Mouse (Mus musculus): Measurements from ENCODE around the gene Zc3h15. TPM values are rescaled to one million over a fixed set of nuclear protein-coding genes. Genes with fewer than 3 reads are reported as not detected.

Zc3h15 gene
- 115 and 125 TPM in 2 replicates for polyA plus RNA-seq (2014; fragmentation: Nextera tagmentation; extraction: Ambion mirVana)

GRCm38 (mm10) chr2:83644276-83645252 is at the start of gene Zc3h15:
Gene Zc3h15, plus strand, starts transcription at chr2:83644435.
- TF ChIP-seq CTCF (IDR thresholded peaks at IDR 0.05; ENCODE audit: low read depth): peak; percentile 62
- DNase-seq: peak; percentile 97
- ATAC-seq (ENCODE audit: insufficient read depth): peak; percentile 100
- WGBS: under 1% methylated on average over 81 of the region's 100 CpGs
- Histone ChIP-seq H3K4me2 (peak within 1 kb of the TSS; percentile 64), H3K27me3 (ENCODE audit: insufficient read depth, low read length) (no peaks in the 10 kb centered on the region), H3K27ac (ENCODE audit: low read depth) (peak within 1 kb of the TSS; percentile 88), H3K9me3 (ENCODE audit: low read depth, low read length) (no peaks in the 10 kb centered on the region), H3K4me3 (ENCODE audit: low read depth, low read length) (peak within 1 kb of the TSS; percentile 97), H3K4me1 (ENCODE audit: insufficient read depth) (no peaks in the 10 kb centered on the region), H3K36me3 (ENCODE audit: insufficient read depth) (no peaks in the 10 kb centered on the region), H3K9ac (peak within 1 kb of the TSS; percentile 97)

GRCm38 (mm10) chr2:83620558-83621367 is 23.5 kb upstream of the Zc3h15 start:
- Histone ChIP-seq H3K9me3 (ENCODE audit: low read depth, low read length) (no peaks in the 10 kb centered on the region), H3K4me2 (no peak overlapping the region), H3K27me3 (ENCODE audit: insufficient read depth, low read length) (no peaks in the 10 kb centered on the region), H3K4me1 (ENCODE audit: insufficient read depth) (no peaks in the 10 kb centered on the region), H3K27ac (ENCODE audit: low read depth) (no peak overlapping the region), H3K9ac (no peak overlapping the region), H3K4me3 (ENCODE audit: low read depth, low read length) (no peak overlapping the region), H3K36me3 (ENCODE audit: insufficient read depth) (no peaks in the 10 kb centered on the region)
- DNase-seq: no peak
- WGBS: 80% methylated on average over 11 of the region's 11 CpGs
- TF ChIP-seq CTCF (IDR thresholded peaks at IDR 0.05; ENCODE audit: low read depth): no peak
- ATAC-seq (ENCODE audit: insufficient read depth): no peak

DNA sequence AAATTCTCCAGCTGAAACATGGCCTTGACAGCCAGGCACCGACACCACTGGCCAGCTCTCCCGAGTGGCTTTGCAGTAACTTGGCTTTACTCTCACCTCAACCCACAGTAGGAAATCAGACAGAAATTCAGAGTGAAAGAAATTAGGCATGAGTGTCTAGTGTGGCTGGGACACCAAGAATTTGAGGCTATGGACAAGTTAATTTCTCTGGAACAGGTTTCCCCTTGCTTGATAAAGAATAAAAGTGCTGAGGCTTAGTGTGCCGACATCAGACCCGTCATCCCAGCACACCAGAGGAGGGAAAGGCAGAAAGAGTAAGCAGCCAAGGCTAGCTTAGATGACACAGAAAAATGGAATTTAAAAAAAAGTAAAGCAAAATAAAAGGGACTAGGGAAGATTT is 22.7 kb upstream of the Zc3h15 start:
- no peak for TF ChIP-seq CTCF (IDR thresholded peaks at IDR 0.05; ENCODE audit: low read depth)
- H3K27me3 ChIP-seq (ENCODE audit: insufficient read depth, low read length): no peaks in the 10 kb centered on the region
- 76% methylated on average over 4 of the region's 4 CpGs for WGBS
- H3K4me3 ChIP-seq (ENCODE audit: low read depth, low read length): no peak overlapping the region
- no peak overlapping the region for H3K27ac ChIP-seq (ENCODE audit: low read depth)
- no peak for DNase-seq
- H3K36me3 ChIP-seq (ENCODE audit: insufficient read depth): no peaks in the 10 kb centered on the region
- H3K4me1 ChIP-seq (ENCODE audit: insufficient read depth): no peaks in the 10 kb centered on the region
- ATAC-seq (ENCODE audit: insufficient read depth): no peak
- no peak overlapping the region for H3K9ac ChIP-seq
- no peaks in the 10 kb centered on the region for H3K9me3 ChIP-seq (ENCODE audit: low read depth, low read length)
- no peak overlapping the region for H3K4me2 ChIP-seq

GRCm38 (mm10) chr2:83622792-83623191 is 21.4 kb upstream of the Zc3h15 start:
- DNase-seq: peak; percentile 2
- Histone ChIP-seq H3K9ac (no peak overlapping the region), H3K27me3 (ENCODE audit: insufficient read depth, low read length) (no peaks in the 10 kb centered on the region), H3K4me1 (ENCODE audit: insufficient read depth) (no peaks in the 10 kb centered on the region), H3K27ac (ENCODE audit: low read depth) (no peak overlapping the region), H3K9me3 (ENCODE audit: low read depth, low read length) (no peaks in the 10 kb centered on the region), H3K36me3 (ENCODE audit: insufficient read depth) (no peaks in the 10 kb centered on the region), H3K4me2 (peak overlapping the region; percentile 39; the same call in 1 of the 2 replicates), H3K4me3 (ENCODE audit: low read depth, low read length) (no peak overlapping the region)
- ATAC-seq (ENCODE audit: insufficient read depth): 0 out of 2 replicates have a peak, but pooled peaks have one; percentile 35
- no peak for TF ChIP-seq CTCF (IDR thresholded peaks at IDR 0.05; ENCODE audit: low read depth)
- 23% methylated on average over 11 of the region's 11 CpGs for WGBS

DNA sequence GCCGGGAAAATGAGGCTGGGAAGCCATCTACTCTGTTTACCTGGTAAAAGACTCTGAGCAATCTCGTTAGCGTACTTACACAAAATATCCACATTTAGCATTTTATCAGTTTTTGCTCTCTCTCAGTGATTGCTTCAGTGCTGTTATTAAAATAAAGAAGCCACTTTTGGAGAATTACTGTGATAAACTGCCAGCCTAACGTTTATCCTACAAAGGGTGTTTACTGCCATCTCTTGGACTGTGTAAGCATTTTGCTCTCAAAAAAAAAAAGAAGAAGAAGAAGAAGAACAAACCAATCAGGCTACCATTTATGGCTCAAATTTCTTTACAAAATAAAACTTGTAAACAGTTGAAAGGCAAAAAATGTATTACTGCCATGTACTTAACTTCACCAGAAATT is 20.2 kb upstream of the Zc3h15 start:
- Histone ChIP-seq H3K9ac (no peak overlapping the region), H3K4me2 (no peak overlapping the region), H3K27me3 (ENCODE audit: insufficient read depth, low read length) (no peaks in the 10 kb centered on the region), H3K27ac (ENCODE audit: low read depth) (no peak overlapping the region), H3K4me3 (ENCODE audit: low read depth, low read length) (no peak overlapping the region), H3K9me3 (ENCODE audit: low read depth, low read length) (no peaks in the 10 kb centered on the region), H3K36me3 (ENCODE audit: insufficient read depth) (no peaks in the 10 kb centered on the region), H3K4me1 (ENCODE audit: insufficient read depth) (no peaks in the 10 kb centered on the region)
- WGBS: 52% methylated on average over 4 of the region's 4 CpGs
- ATAC-seq (ENCODE audit: insufficient read depth): no peak
- peak; percentile 17; the same call in 1 of the 2 replicates for TF ChIP-seq CTCF (IDR thresholded peaks at IDR 0.05; ENCODE audit: low read depth)
- peak; percentile 19 for DNase-seq

DNA sequence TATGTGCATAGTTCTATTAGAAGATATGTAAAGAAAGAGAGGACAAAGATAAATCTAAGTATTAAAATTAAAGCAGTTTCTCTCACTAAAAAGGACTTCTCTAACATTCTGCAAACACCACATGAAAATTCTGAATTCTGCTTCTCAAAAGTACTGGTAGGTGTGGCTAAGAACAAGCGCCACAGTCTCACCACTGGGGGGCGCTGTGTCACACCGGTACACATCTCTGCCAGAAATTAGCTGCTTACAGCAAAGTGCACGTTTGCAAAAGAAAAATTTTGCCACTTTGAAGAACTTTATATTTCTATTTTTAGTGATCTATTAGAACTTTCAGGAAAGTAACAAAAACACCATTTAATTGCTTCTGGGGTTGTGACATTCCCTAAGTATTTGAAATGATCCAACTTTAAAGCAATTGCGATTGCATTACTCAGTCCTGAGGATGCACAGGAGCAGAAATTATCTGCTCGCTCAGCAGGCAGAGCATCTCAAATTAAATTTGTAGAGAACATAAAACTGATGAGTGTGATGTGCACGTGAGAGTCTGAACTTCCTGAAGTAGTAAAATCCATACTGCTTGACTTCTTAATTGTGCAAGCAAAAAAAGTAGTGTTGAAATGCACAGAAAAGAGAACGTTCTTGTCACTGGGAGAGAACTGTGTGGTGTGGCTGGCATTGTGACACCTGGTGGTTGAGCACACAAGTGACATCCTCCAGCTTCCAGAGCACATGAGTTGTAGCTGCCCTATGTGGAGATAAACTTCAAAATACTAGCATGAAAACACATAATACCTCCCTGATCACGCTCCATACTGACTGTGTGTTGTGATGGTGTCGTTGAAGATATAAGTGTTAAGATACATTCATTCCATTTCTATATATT is 18.8 kb upstream of the Zc3h15 start:
- Histone ChIP-seq H3K27me3 (ENCODE audit: insufficient read depth, low read length) (no peaks in the 10 kb centered on the region), H3K27ac (ENCODE audit: low read depth) (no peak overlapping the region), H3K9ac (no peak overlapping the region), H3K4me2 (no peak overlapping the region), H3K36me3 (ENCODE audit: insufficient read depth) (no peaks in the 10 kb centered on the region), H3K4me1 (ENCODE audit: insufficient read depth) (no peaks in the 10 kb centered on the region), H3K4me3 (ENCODE audit: low read depth, low read length) (no peak overlapping the region), H3K9me3 (ENCODE audit: low read depth, low read length) (no peaks in the 10 kb centered on the region)
- 31% methylated on average over 10 of the region's 10 CpGs for WGBS
- DNase-seq (peak; percentile 83), ATAC-seq (ENCODE audit: insufficient read depth) (peak; percentile 54; the same call in 1 of the 2 replicates)
- peak; percentile 83 for TF ChIP-seq CTCF (IDR thresholded peaks at IDR 0.05; ENCODE audit: low read depth)
